Mouse (Mus musculus) thymus, adult 2 months (tissue): Measurements from ENCODE around the gene Dusp7. TPM values are rescaled to one million over a fixed set of nuclear protein-coding genes. Genes with fewer than 3 reads are reported as not detected.

Source experiments
- DNase-seq: peaks from one replicate; pipeline ENCODE4 v3.0.0; 2021
- H3K27ac ChIP-seq: fragments of 200-500 bp; 2 replicates; pipeline ENCODE4 v1.5.1; 2012; ENCODE audit warnings: low read length, control low read depth; ENCODE audit not compliant: control insufficient read depth, insufficient read depth
- H3K27me3 ChIP-seq: fragments of 200-500 bp; 2 replicates; pipeline ENCODE4 v1.6.1; 2012; ENCODE audit warnings: mild to moderate bottlenecking, low read length, moderate library complexity, mixed read lengths; ENCODE audit not compliant: control insufficient read depth, insufficient read depth
- H3K36me3 ChIP-seq: fragments of 200-500 bp; 2 replicates; pipeline ENCODE4 v1.6.1; 2012; ENCODE audit warnings: mild to moderate bottlenecking, low read length, moderate library complexity; ENCODE audit not compliant: control insufficient read depth, insufficient read depth
- H3K4me1 ChIP-seq: fragments of 200-500 bp; replicated peaks from 2 replicates; pipeline ENCODE4 v1.6.1; 2012; ENCODE audit warnings: low read length; ENCODE audit not compliant: control insufficient read depth, insufficient read depth
- H3K4me3 ChIP-seq: fragments of 200-500 bp; 2 replicates; pipeline ENCODE4 v1.5.1; 2012; ENCODE audit warnings: mild to moderate bottlenecking, low read length, control low read depth, moderate library complexity; ENCODE audit not compliant: control insufficient read depth, insufficient read depth
- CTCF ChIP-seq: fragments of 200-500 bp; IDR thresholded peaks from 2 replicates; pipeline ENCODE4 v1.5.1; 2012; ENCODE audit warnings: mild to moderate bottlenecking, control low read depth, low read length, moderate library complexity, borderline replicate concordance; ENCODE audit not compliant: control insufficient read depth, poor library complexity, insufficient read depth; ENCODE audit errors: extremely low read depth
- POLR2A ChIP-seq: fragments of 200-500 bp; IDR thresholded peaks from 2 replicates; pipeline ENCODE4 v1.6.1; 2012; ENCODE audit warnings: mild to moderate bottlenecking, low read length, control low read depth, moderate library complexity; ENCODE audit not compliant: control insufficient read depth, poor library complexity, insufficient read depth; ENCODE audit errors: extremely low read depth
- WGBS: fragments of 180-500 bp; shearing (Covaris S2); methylation state at CpG from one replicate; pipeline ENCODE4 v1.1.7; 2018; 5-methylcytosine and 5-hydroxymethylcytosine counted together
- polyA plus RNA-seq: library from polyadenylated mRNA; depleted of rRNA; stranded (reverse); fragments of >200 nt; gene quantifications from 2 replicates; pipeline ENCODE4 v1.2.3, GENCODE M21; 2012

Dusp7 gene
- polyA plus RNA-seq, 1 experiment = 75.3 TPM

DNA sequence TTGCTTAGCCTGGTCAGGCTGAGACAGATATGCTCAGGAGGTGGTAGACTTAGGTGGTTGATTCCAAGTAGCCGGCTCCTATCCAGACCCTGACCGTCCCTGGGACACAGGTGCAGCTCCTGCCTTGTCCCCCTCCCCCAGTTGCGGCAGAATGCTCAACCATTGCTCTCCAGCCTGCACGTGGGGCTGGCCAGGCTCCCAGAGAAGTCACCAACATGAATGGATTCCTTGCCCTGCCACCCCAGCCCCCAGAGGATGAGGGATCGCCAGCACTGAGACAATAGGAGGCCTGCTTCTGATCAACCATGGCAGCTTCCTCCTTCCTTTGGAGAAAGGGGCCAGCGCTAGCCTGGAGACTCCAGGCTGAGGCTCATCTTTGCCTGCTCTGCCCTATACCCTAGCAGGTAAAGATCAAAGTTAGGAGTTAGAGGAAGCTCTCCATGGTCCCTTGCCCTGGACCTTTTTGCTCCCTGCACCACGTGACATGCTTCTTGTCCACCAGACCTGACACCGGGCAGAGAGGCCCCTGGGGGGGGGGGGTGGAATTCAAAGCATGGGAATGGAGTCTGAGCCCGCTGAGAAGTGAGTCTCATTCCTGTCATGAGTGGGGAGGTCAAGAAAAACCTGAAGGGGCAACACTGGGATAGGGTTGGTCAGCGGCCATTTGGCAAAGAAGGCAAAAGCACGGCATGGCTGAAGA lies 24.5 kb downstream of the Dusp7 start:
- Histone ChIP-seq H3K4me1 (peaks cover 6% of the 10 kb centered on the region), H3K36me3 (no peaks in the 10 kb centered on the region), H3K27ac (no peak overlapping the region), H3K4me3 (no peak overlapping the region), H3K27me3 (no peaks in the 10 kb centered on the region)
- 91% methylated on average over 11 of the region's 11 CpGs for WGBS
- no peak for DNase-seq
- TF ChIP-seq CTCF (no peak), POLR2A (no peak)

- H3K27ac ChIP-seq = no peak overlapping the region
- DNase-seq = no peak
- TF ChIP-seq CTCF (no peak), POLR2A (no peak)
- H3K4me3 ChIP-seq = no peak overlapping the region
- H3K27me3 ChIP-seq = no peaks in the 10 kb centered on the region
- 95% methylated on average over 8 of the region's 8 CpGs for WGBS
- H3K4me1 ChIP-seq = peaks cover 6% of the 10 kb centered on the region
- no peaks in the 10 kb centered on the region for H3K36me3 ChIP-seq
Observed at GRCm38 (mm10) chr9:106393548-106393947, 25.1 kb downstream of the Dusp7 start.

- H3K27ac ChIP-seq = no peak overlapping the region
- peak; percentile 38 for DNase-seq
- H3K4me3 ChIP-seq = no peak overlapping the region
- TF ChIP-seq CTCF (no peak), POLR2A (no peak)
- H3K27me3 ChIP-seq = no peaks in the 10 kb centered on the region
- 84% methylated on average over 11 of the region's 11 CpGs for WGBS
- peaks cover 6% of the 10 kb centered on the region for H3K4me1 ChIP-seq
- H3K36me3 ChIP-seq = no peaks in the 10 kb centered on the region
Observed at GRCm38 (mm10) chr9:106394649-106395602, 26.5 kb downstream of the Dusp7 start.

- Histone ChIP-seq H3K27me3 (no peaks in the 10 kb centered on the region), H3K36me3 (no peaks in the 10 kb centered on the region), H3K4me3 (no peak overlapping the region), H3K4me1 (peaks cover 6% of the 10 kb centered on the region), H3K27ac (no peak overlapping the region)
- TF ChIP-seq POLR2A (no peak), CTCF (no peak)
- DNase-seq = no peak
- 66% methylated on average over 4 of the region's 4 CpGs for WGBS
Observed at GRCm38 (mm10) chr9:106397733-106398132, 29.3 kb downstream of the Dusp7 start.

GRCm38 (mm10) chr9:106398667-106399311 lies 30.4 kb downstream of the Dusp7 start:
- H3K27me3 ChIP-seq = no peaks in the 10 kb centered on the region
- no peak overlapping the region for H3K27ac ChIP-seq
- H3K4me3 ChIP-seq = no peak overlapping the region
- H3K4me1 ChIP-seq = peaks cover 6% of the 10 kb centered on the region
- no peak for DNase-seq
- TF ChIP-seq POLR2A = no peak
- no peak for TF ChIP-seq CTCF
- H3K36me3 ChIP-seq = no peaks in the 10 kb centered on the region
- WGBS = 77% methylated on average over 9 of the region's 9 CpGs

GRCm38 (mm10) chr9:106399808-106400207 lies 31.4 kb downstream of the Dusp7 start:
- Histone ChIP-seq H3K36me3 (no peaks in the 10 kb centered on the region), H3K27me3 (no peaks in the 10 kb centered on the region), H3K4me1 (no peaks in the 10 kb centered on the region), H3K4me3 (no peak overlapping the region), H3K27ac (no peak overlapping the region)
- TF ChIP-seq CTCF (no peak), POLR2A (no peak)
- 95% methylated on average over 3 of the region's 3 CpGs for WGBS
- no peak for DNase-seq
